Mouse (Mus musculus) MEL (cell line): ENCODE measurements at regions not wholly inside any gene's neighbourhood (a gene's known extent, or its start where the extent isn't known, plus 50 kb on each side); places are given as distances from the start of the nearest gene placed in this dataset.

Source experiments
- DNase-seq: peaks from one replicate; pipeline ENCODE4 v3.0.0; 2011; ENCODE audit warnings: low read depth, low spot score
- H3K27ac ChIP-seq: 2 replicates; pipeline ENCODE4 v1.5.1; 2012; ENCODE audit warnings: low read depth, mild to moderate bottlenecking, control low read depth, low read length, moderate library complexity; ENCODE audit not compliant: control insufficient read depth
- H3K27me3 ChIP-seq, 2 experiments: fragments of 150-350 bp in 1 of 2; sonication (generic) in 1 of 2; 2 replicates each; pipeline ENCODE4 v1.6.1; 2012; ENCODE audit warnings: low read length in 2 of 2, mild to moderate bottlenecking in 2 of 2, improper control_type of control experiment in 1 of 2, moderate library complexity in 1 of 2; ENCODE audit not compliant: insufficient read depth in 2 of 2, control insufficient read depth in 1 of 2
- H3K36me3 ChIP-seq, 2 experiments: 2 replicates each; pipeline ENCODE4 v1.6.1; 2012 to 2014; ENCODE audit warnings: low read length in 2 of 2, improper control_type of control experiment in 1 of 2, inconsistent platforms in 1 of 2, mild to moderate bottlenecking in 1 of 2; ENCODE audit not compliant: insufficient read depth in 2 of 2, control insufficient read depth in 1 of 2
- H3K4me1 ChIP-seq, 2 experiments: fragments of 150-350 bp in 1 of 2; sonication (generic) in 1 of 2; 2 replicates each; pipeline ENCODE4 v1.6.1; 2012; ENCODE audit warnings: low read length in 2 of 2, improper control_type of control experiment in 1 of 2, mild to moderate bottlenecking in 1 of 2; ENCODE audit not compliant: insufficient read depth in 2 of 2, control insufficient read depth in 1 of 2
- H3K4me3 ChIP-seq, 2 experiments: fragments of 150-350 bp in 1 of 2; sonication (generic) in 1 of 2; 2 replicates each; pipeline ENCODE4 v1.5.1; 2012; ENCODE audit warnings: low read depth in 2 of 2, low read length in 2 of 2, mild to moderate bottlenecking in 2 of 2, moderate library complexity in 2 of 2, control low read depth in 1 of 2, improper control_type of control experiment in 1 of 2; ENCODE audit not compliant: control insufficient read depth in 1 of 2, insufficient read depth in 1 of 2
- H3K79me2 ChIP-seq: 2 replicates; pipeline ENCODE4 v1.6.1; 2012; ENCODE audit warnings: mild to moderate bottlenecking, low read length, moderate library complexity; ENCODE audit not compliant: control insufficient read depth, poor library complexity, insufficient read depth
- H3K9ac ChIP-seq: 2 replicates; pipeline ENCODE4 v1.6.1; 2012; ENCODE audit warnings: low read depth, mild to moderate bottlenecking, control low read depth, low read length, moderate library complexity; ENCODE audit not compliant: control insufficient read depth, poor library complexity, severe bottlenecking
- H3K9me3 ChIP-seq: fragments of 150-350 bp; sonication (generic); replicated peaks from 2 replicates; pipeline ENCODE4 v1.6.1; 2012; ENCODE audit warnings: mild to moderate bottlenecking, low read length, improper control_type of control experiment, moderate library complexity; ENCODE audit not compliant: insufficient read depth
- BHLHE40 ChIP-seq: IDR thresholded peaks from 2 replicates; pipeline ENCODE4 v1.6.1; 2012; ENCODE audit warnings: low read depth, mild to moderate bottlenecking, inconsistent platforms, low read length, improper control_type of control experiment, borderline replicate concordance
- EP300 ChIP-seq, 2 experiments: IDR thresholded peaks; 2 replicates each; pipeline ENCODE4 v1.6.1; 2011; ENCODE audit warnings: improper control_type of control experiment in 2 of 2, low read length in 2 of 2, low read depth in 1 of 2, mild to moderate bottlenecking in 1 of 2
- ETS1 ChIP-seq: IDR thresholded peaks from 2 replicates; pipeline ENCODE4 v1.6.1; 2012; ENCODE audit warnings: low read depth, mild to moderate bottlenecking, inconsistent platforms, low read length, improper control_type of control experiment, moderate library complexity
- GABPA ChIP-seq: IDR thresholded peaks from 2 replicates; pipeline ENCODE4 v1.6.1; 2012; ENCODE audit warnings: low read depth, mild to moderate bottlenecking, inconsistent platforms, low read length, improper control_type of control experiment, moderate library complexity
- GATA1 ChIP-seq: IDR thresholded peaks from 2 replicates; pipeline ENCODE4 v1.6.1; 2011; ENCODE audit warnings: low read depth, low read length, improper control_type of control experiment
- HCFC1 ChIP-seq: IDR thresholded peaks from 2 replicates; pipeline ENCODE4 v1.6.1; 2012; ENCODE audit warnings: low read depth, mild to moderate bottlenecking, inconsistent platforms, low read length, improper control_type of control experiment, moderate library complexity
- KAT2A ChIP-seq: conservative IDR thresholded peaks from 2 replicates; pipeline ENCODE4 v1.6.1; 2012; ENCODE audit warnings: low read depth, low read length, improper control_type of control experiment, inconsistent platforms
- MAFK ChIP-seq: IDR thresholded peaks from 2 replicates; pipeline ENCODE4 v1.6.1; 2011; ENCODE audit warnings: low read depth, mild to moderate bottlenecking, low read length, improper control_type of control experiment, borderline replicate concordance
- MAX ChIP-seq: IDR thresholded peaks from 2 replicates; pipeline ENCODE4 v1.6.1; 2011; ENCODE audit warnings: low read length, improper control_type of control experiment
- MAZ ChIP-seq: IDR thresholded peaks from 2 replicates; pipeline ENCODE4 v1.6.1; 2012; ENCODE audit warnings: low read depth, mild to moderate bottlenecking, inconsistent platforms, low read length, improper control_type of control experiment
- MEF2A ChIP-seq: IDR thresholded peaks from 2 replicates; pipeline ENCODE4 v1.6.1; 2014; ENCODE audit warnings: low read depth, mild to moderate bottlenecking, inconsistent platforms, low read length, improper control_type of control experiment; ENCODE audit not compliant: poor library complexity, insufficient replicate concordance, severe bottlenecking; ENCODE audit errors: extremely low read depth
- MYB ChIP-seq: IDR thresholded peaks from 2 replicates; pipeline ENCODE4 v1.6.1; 2011; ENCODE audit warnings: mild to moderate bottlenecking, low read depth, low read length, improper control_type of control experiment
- NELFE ChIP-seq: IDR thresholded peaks from 2 replicates; pipeline ENCODE4 v1.6.1; 2011; ENCODE audit warnings: low read depth, low read length, improper control_type of control experiment
- POLR2AphosphoS5 ChIP-seq: IDR thresholded peaks from 2 replicates; pipeline ENCODE4 v1.6.1; 2012; ENCODE audit warnings: low read depth, borderline replicate concordance, mild to moderate bottlenecking, inconsistent platforms, low read length, moderate library complexity, mixed read lengths
- RCOR1 ChIP-seq: IDR thresholded peaks from 2 replicates; pipeline ENCODE4 v1.6.1; 2012; ENCODE audit warnings: low read depth, mild to moderate bottlenecking, inconsistent platforms, low read length, improper control_type of control experiment
- SIN3A ChIP-seq: IDR thresholded peaks from 2 replicates; pipeline ENCODE4 v1.6.1; 2012; ENCODE audit warnings: low read length, improper control_type of control experiment, inconsistent platforms
- TBP ChIP-seq: IDR thresholded peaks from 2 replicates; pipeline ENCODE4 v1.8.0; 2011; ENCODE audit warnings: low read depth, low read length, improper control_type of control experiment
- UBTF ChIP-seq: IDR thresholded peaks from 2 replicates; pipeline ENCODE4 v1.6.1; 2012; ENCODE audit warnings: low read depth, mild to moderate bottlenecking, inconsistent platforms, low read length, improper control_type of control experiment, moderate library complexity, borderline replicate concordance; ENCODE audit not compliant: insufficient read depth
- USF2 ChIP-seq, 2 experiments: IDR thresholded peaks; 2 replicates each; pipeline ENCODE4 v1.6.1; 2011 to 2012; ENCODE audit warnings: improper control_type of control experiment in 2 of 2, low read length in 2 of 2, borderline replicate concordance in 1 of 2, inconsistent platforms in 1 of 2, low read depth in 1 of 2, mild to moderate bottlenecking in 1 of 2; ENCODE audit not compliant: insufficient read depth in 1 of 2
- ZC3H11A ChIP-seq: IDR thresholded peaks from 2 replicates; pipeline ENCODE4 v1.6.1; 2012; ENCODE audit warnings: low read depth, mild to moderate bottlenecking, inconsistent platforms, low read length, improper control_type of control experiment
- ZKSCAN1 ChIP-seq: IDR thresholded peaks from 2 replicates; pipeline ENCODE4 v1.6.1; 2012; ENCODE audit warnings: low read depth, mild to moderate bottlenecking, inconsistent platforms, low read length, improper control_type of control experiment, moderate library complexity

- no peaks in the 10 kb centered on the region for H3K79me2 ChIP-seq
Observed at GRCm38 (mm10) chr15:20034382-20034781, 414.7 kb upstream of the Cdh12 start.

GRCm38 (mm10) chr15:20038550-20039435, 410.3 kb upstream of the Cdh12 start:
- no peaks in the 10 kb centered on the region for H3K27me3 ChIP-seq
- no peaks in the 10 kb centered on the region for H3K79me2 ChIP-seq
- no peak overlapping the region for H3K4me3 ChIP-seq
- peaks cover 0 to 4% of the 10 kb centered on the region in 2 experiments; a peak in 1 of 4 replicates for H3K4me1 ChIP-seq
- H3K27ac ChIP-seq, result no peak overlapping the region
- H3K9ac ChIP-seq, result no peak overlapping the region
- TF ChIP-seq KAT2A (no peak), GATA1 (no peak), MAZ (no peak), ZC3H11A (no peak), ZKSCAN1 (no peak), HCFC1 (no peak), RCOR1 (no peak), BHLHE40 (no peak), POLR2AphosphoS5 (no peak), MAFK (no peak), UBTF (no peak), ETS1 (no peak), NELFE (no peak), MEF2A (no peak), GABPA (no peak), MAX (no peak)
- no peaks in the 10 kb centered on the region for H3K9me3 ChIP-seq
- H3K36me3 ChIP-seq, result peaks cover 0 to 5% of the 10 kb centered on the region in 2 experiments; a peak in 2 of 4 replicates
- DNase-seq, result no peak

More at GRCm38 (mm10) chr15:20034382-20034781, 414.7 kb upstream of the Cdh12 start:
- Histone ChIP-seq H3K4me1 (peaks cover 0 to 4% of the 10 kb centered on the region in 2 experiments; a peak in 1 of 4 replicates), H3K27me3 (no peaks in the 10 kb centered on the region), H3K27ac (no peak overlapping the region), H3K9ac (no peak overlapping the region), H3K9me3 (no peaks in the 10 kb centered on the region), H3K36me3 (peaks cover 0 to 7% of the 10 kb centered on the region in 2 experiments; a peak in 2 of 4 replicates), H3K4me3 (no peak overlapping the region)
- DNase-seq, result no peak
- peak; percentile 33; the same call in 1 of the 2 replicates for TF ChIP-seq GATA1
- TF ChIP-seq USF2 (IDR thresholded peaks at IDR 0.05; ENCODE audit: borderline replicate concordance in 1 of 2, insufficient read depth in 1 of 2, low read depth in 1 of 2, low read length in 2 of 2), result no peak
- TF ChIP-seq MYB, result no peak
- no peak for TF ChIP-seq BHLHE40
- peak in 1 of 2 experiments; percentile 60; a peak in 2 of 4 replicates for TF ChIP-seq EP300 (IDR thresholded peaks at IDR 0.05; ENCODE audit: low read depth in 1 of 2, low read length in 2 of 2)
- TF ChIP-seq SIN3A, result no peak
- peak; percentile 20; the same call in 1 of the 2 replicates for TF ChIP-seq RCOR1
- TF ChIP-seq ZC3H11A, result no peak
- TF ChIP-seq TBP, result no peak
